Mouse (Mus musculus) cortical plate, adult 2 months (tissue): ENCODE measurements around the gene Pcsk6. TPM values are rescaled to one million over a fixed set of nuclear protein-coding genes. Genes with fewer than 3 reads are reported as not detected.

Experiments used
- H3K27ac ChIP-seq: fragments of 200-500 bp; 2 replicates; pipeline ENCODE4 v1.5.1; 2012; ENCODE audit warnings: low read length, control low read depth, inconsistent platforms; ENCODE audit not compliant: insufficient read depth
- H3K4me1 ChIP-seq: fragments of 200-500 bp; 2 replicates; pipeline ENCODE4 v1.6.1; 2011; ENCODE audit warnings: low read length; ENCODE audit not compliant: control insufficient read depth, insufficient read depth
- H3K4me3 ChIP-seq: fragments of 200-500 bp; 2 replicates; pipeline ENCODE4 v1.5.1; 2011; ENCODE audit warnings: mild to moderate bottlenecking, low read length, control low read depth; ENCODE audit not compliant: insufficient read depth
- CTCF ChIP-seq: fragments of 200-500 bp; IDR thresholded peaks from 2 replicates; pipeline ENCODE4 v1.5.1; 2011; ENCODE audit warnings: mild to moderate bottlenecking, control low read depth, low read length; ENCODE audit not compliant: insufficient read depth; ENCODE audit errors: extremely low read depth
- POLR2A ChIP-seq: fragments of 200-500 bp; IDR thresholded peaks from 2 replicates; pipeline ENCODE4 v1.6.1; 2011; ENCODE audit warnings: mild to moderate bottlenecking, low read length, control low read depth; ENCODE audit not compliant: insufficient read depth; ENCODE audit errors: extremely low read depth
- polyA plus RNA-seq: library from polyadenylated mRNA; depleted of rRNA; stranded (reverse); fragments of >200 nt; gene quantifications from 2 replicates; pipeline ENCODE4 v1.2.3, GENCODE M21; 2012

The Pcsk6 gene
- polyA plus RNA-seq, 1 experiment: 14.9 TPM

- H3K27ac ChIP-seq: no peak overlapping the region
- no peaks in the 10 kb centered on the region for H3K4me1 ChIP-seq
- TF ChIP-seq CTCF (no peak), POLR2A (no peak)
- no peak overlapping the region for H3K4me3 ChIP-seq
Observed at GRCm38 (mm10) chr7:66003865-66004638, 142.5 kb downstream of the Pcsk6 start.

GRCm38 (mm10) chr7:66005066-66005465 is 143.5 kb downstream of the Pcsk6 start:
- Histone ChIP-seq H3K27ac (no peak overlapping the region), H3K4me3 (no peak overlapping the region), H3K4me1 (no peaks in the 10 kb centered on the region)
- no peak for TF ChIP-seq CTCF
- no peak for TF ChIP-seq POLR2A

- Histone ChIP-seq H3K4me3 (no peak overlapping the region), H3K4me1 (no peaks in the 10 kb centered on the region), H3K27ac (no peak overlapping the region)
- TF ChIP-seq CTCF (no peak), POLR2A (no peak)
Observed at GRCm38 (mm10) chr7:66008161-66008891, 146.8 kb downstream of the Pcsk6 start.

GRCm38 (mm10) chr7:66008892-66009273 is 147.3 kb downstream of the Pcsk6 start:
- TF ChIP-seq CTCF (no peak), POLR2A (no peak)
- no peaks in the 10 kb centered on the region for H3K4me1 ChIP-seq
- H3K27ac ChIP-seq: no peak overlapping the region
- H3K4me3 ChIP-seq: no peak overlapping the region

- no peak overlapping the region for H3K4me3 ChIP-seq
- H3K4me1 ChIP-seq: no peaks in the 10 kb centered on the region
- TF ChIP-seq CTCF (no peak), POLR2A (no peak)
- H3K27ac ChIP-seq: no peak overlapping the region
Observed at GRCm38 (mm10) chr7:66010518-66010917, 149.0 kb downstream of the Pcsk6 start.

- TF ChIP-seq POLR2A (no peak), CTCF (peak; percentile 47)
- Histone ChIP-seq H3K4me1 (no peaks in the 10 kb centered on the region), H3K27ac (no peak overlapping the region), H3K4me3 (no peak overlapping the region)
Observed at GRCm38 (mm10) chr7:66027747-66028146, 166.2 kb downstream of the Pcsk6 start.

- Histone ChIP-seq H3K4me3 (no peak overlapping the region), H3K4me1 (no peaks in the 10 kb centered on the region), H3K27ac (no peak overlapping the region)
- TF ChIP-seq CTCF (no peak), POLR2A (no peak)
Observed at GRCm38 (mm10) chr7:66028766-66029512, 167.4 kb downstream of the Pcsk6 start.

GRCm38 (mm10) chr7:66036809-66037208 is 175.3 kb downstream of the Pcsk6 start:
- Histone ChIP-seq H3K27ac (no peak overlapping the region), H3K4me1 (no peaks in the 10 kb centered on the region), H3K4me3 (no peak overlapping the region)
- TF ChIP-seq CTCF (no peak), POLR2A (no peak)

- H3K4me3 ChIP-seq: no peak overlapping the region
- no peak overlapping the region for H3K27ac ChIP-seq
- H3K4me1 ChIP-seq: no peaks in the 10 kb centered on the region
- TF ChIP-seq CTCF (no peak), POLR2A (no peak)
Observed at GRCm38 (mm10) chr7:66038261-66038660, 176.7 kb downstream of the Pcsk6 start.

- no peaks in the 10 kb centered on the region for H3K4me1 ChIP-seq
- no peak overlapping the region for H3K4me3 ChIP-seq
- no peak overlapping the region for H3K27ac ChIP-seq
- no peak for TF ChIP-seq CTCF
- no peak for TF ChIP-seq POLR2A
Observed at GRCm38 (mm10) chr7:66038730-66039129, 177.2 kb downstream of the Pcsk6 start.
